ENCODE assay signal across 8 mouse cellular contexts in genomic region chr10:67317931-67318460, GRCm38 (mm10). TPM values are rescaled to one million over a fixed set of nuclear protein-coding genes. Genes with fewer than 3 reads are reported as not detected.
A peak's percentile ranks its signal among the peaks of the same experiment; 100 is the strongest.
DNase-seq lines count a peak whose midpoint lies in the region; ATAC-seq and TF ChIP-seq lines count a peak whose summit lies in the region.

No protein-coding gene starts in this region.

- TF ChIP-seq POLR2A in bone marrow macrophage, adult 2 months (IDR thresholded peaks at IDR 0.05; ENCODE audit: borderline replicate concordance, low read depth, low read length) = no peak

- H3K9me3 ChIP-seq in lung, embryonic 16.5 days (ENCODE audit: control insufficient read depth, low read length) = no peaks in the 10 kb centered on the region

- TF ChIP-seq CTCF in bone marrow macrophage, adult 2 months (IDR thresholded peaks at IDR 0.05; ENCODE audit: low read depth, low read length) = no peak
- TF ChIP-seq CTCF in layer of hippocampus, adult 2 months (conservative IDR thresholded peaks at IDR 0.05) = no peak

- peak overlapping the region; percentile 47 for H3K4me2 ChIP-seq in lung, embryonic 16.5 days (ENCODE audit: low read depth, low read length)

- peaks cover 3% of the 10 kb centered on the region; the same call in 1 of the 2 replicates for H3K27me3 ChIP-seq in lung, embryonic 16.5 days (ENCODE audit: control insufficient read depth, insufficient read depth, low read depth, low read length)

- DNase-seq in adrenal gland, adult 2 months = peak; percentile 26
- DNase-seq in adrenal gland, adult 8-10 months = no peak
- DNase-seq in heart, adult 8-10 months (ENCODE audit: low spot score) = peak; percentile 13
- peak; percentile 28 for DNase-seq in kidney, adult 9 months
- peak; percentile 26 for DNase-seq in right cerebral cortex, postnatal 4 days
- DNase-seq in layer of hippocampus, adult 2 months (ENCODE audit: low spot score in 2 of 2) = no peak

- WGBS in lung, embryonic 16.5 days = 7% methylated on average over 20 of the region's 20 CpGs

- no peaks in the 10 kb centered on the region for H3K36me3 ChIP-seq in lung, embryonic 16.5 days (ENCODE audit: control insufficient read depth, insufficient read depth, low read length)

- no peak overlapping the region for H3K27ac ChIP-seq in bone marrow macrophage, adult 2 months (ENCODE audit: insufficient read depth, low read depth, low read length)
- no peak overlapping the region for H3K27ac ChIP-seq in lung, embryonic 16.5 days (ENCODE audit: low read length)
- no peak overlapping the region for H3K27ac ChIP-seq in layer of hippocampus, adult 2 months

- H3K9ac ChIP-seq in lung, embryonic 16.5 days (ENCODE audit: low read length) = no peak overlapping the region

- peak overlapping the region; percentile 32; the same call in 1 of the 2 replicates for H3K4me3 ChIP-seq in bone marrow macrophage, adult 2 months (ENCODE audit: insufficient read depth, low read length)
- peak overlapping the region; percentile 23 for H3K4me3 ChIP-seq in lung, embryonic 16.5 days (ENCODE audit: low read length)
- no peak overlapping the region for H3K4me3 ChIP-seq in layer of hippocampus, adult 2 months

- ATAC-seq in lung, embryonic 16.5 days (ENCODE audit: low read depth) = peak; percentile 66; the same call in 1 of the 2 replicates

- peaks cover 3% of the 10 kb centered on the region; the same call in 1 of the 2 replicates for H3K4me1 ChIP-seq in bone marrow macrophage, adult 2 months (ENCODE audit: control insufficient read depth, insufficient read depth, low read length)
- no peaks in the 10 kb centered on the region for H3K4me1 ChIP-seq in lung, embryonic 16.5 days (replicated peaks; ENCODE audit: control insufficient read depth, insufficient read depth, low read length)

RNA-seq across cellular contexts. Expression of gene Nrbf2, which starts 32.9 kb away (rescaled TPM):
- 10 to 100 TPM; 18.0 to 25.7 TPM for total RNA-seq in adrenal gland, adult 2 months (2021)
- polyA plus RNA-seq in adrenal gland, adult 2 months (2012; rRNA removed) = 21.8 and 22.6 TPM in 2 replicates
- total RNA-seq in adrenal gland, adult 8-10 months (2022) = 10 to 100 TPM; 12.8 to 17.6 (median 15.5) TPM
- 30.0 and 35.0 TPM in 2 replicates for polyA plus RNA-seq in bone marrow macrophage, adult 2 months (2012; ENCODE audit: insufficient read depth, insufficient read length, missing spikeins)
- 1 to 10 TPM; 6.8 to 9.4 (median 7.0) TPM for total RNA-seq in heart, adult 8-10 months (2022)
- polyA plus RNA-seq in lung, embryonic 16.5 days (2015; fragmentation: Nextera tagmentation; extraction: Ambion mirVana) = 36.8 and 39.5 TPM in 2 replicates
- total RNA-seq in layer of hippocampus, adult 2 months (2021) = 10 to 100 TPM; 19.3 to 20.7 TPM

Comparison
In these comparisons a context has a peak if more than half of its experiments do, and no peak if none do; other contexts are left out.
1. DNase-seq: peak in adrenal gland, adult 2 months (single experiment), heart, adult 8-10 months (single experiment), kidney, adult 9 months (single experiment) and right cerebral cortex, postnatal 4 days (single experiment); none in adrenal gland, adult 8-10 months (single experiment) and layer of hippocampus, adult 2 months (0 of 2).